Mouse (Mus musculus): ENCODE measurements at regions not wholly inside any gene's neighbourhood (a gene's known extent, or its start where the extent isn't known, plus 50 kb on each side); places are given as distances from the start of the nearest gene placed in this dataset.
A peak's percentile ranks its signal among the peaks of the same experiment; 100 is the strongest.

- peak; percentile 64 for DNase-seq (ENCODE audit: low spot score)
Observed at GRCm38 (mm10) chr2:75584975-75585374, 74.1 kb upstream of the Hnrnpa3 start.

GRCm38 (mm10) chr2:75588572-75588971 lies 70.5 kb upstream of the Hnrnpa3 start:
- DNase-seq (ENCODE audit: low spot score): peak; percentile 60

DNA sequence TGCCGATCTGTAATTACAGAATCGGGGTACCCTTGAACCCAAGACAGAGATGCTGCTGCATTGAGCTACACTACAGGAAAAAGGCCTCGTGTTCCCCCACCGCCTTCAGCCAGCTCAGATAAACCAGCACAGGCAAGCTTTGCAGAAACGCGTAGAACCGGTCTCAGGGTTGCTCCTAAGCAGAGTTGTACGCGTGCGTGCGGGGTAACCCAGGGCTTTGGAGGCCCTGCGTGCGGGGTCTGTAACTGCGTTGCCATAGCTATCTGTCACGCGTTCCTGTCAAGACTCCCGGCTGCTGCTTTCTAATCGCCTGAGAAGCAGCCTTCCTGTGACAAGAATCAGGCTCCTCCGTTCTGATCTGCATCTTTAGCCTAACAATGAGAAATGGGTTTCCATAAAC lies 69.6 kb upstream of the Hnrnpa3 start:
- no peak for DNase-seq (ENCODE audit: low spot score)

DNA sequence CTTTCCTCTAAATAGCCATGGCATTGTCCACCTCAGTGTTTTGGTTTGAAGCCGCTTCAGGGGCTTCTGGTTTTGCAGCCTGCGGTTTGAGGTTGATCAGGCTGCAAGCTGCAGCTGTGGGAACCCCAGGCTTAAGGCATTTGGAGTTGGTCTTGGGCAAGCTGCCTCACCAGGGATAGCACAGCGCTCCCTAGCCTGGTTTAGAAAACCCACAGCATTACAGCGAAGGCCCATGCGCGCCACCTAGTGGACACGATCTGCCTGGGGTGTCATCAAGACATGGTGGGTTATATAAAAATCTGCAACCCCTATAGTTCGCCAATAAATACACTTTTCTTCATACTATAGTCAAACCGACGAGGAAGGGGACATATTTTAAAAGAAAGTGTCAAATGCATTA lies 68.9 kb upstream of the Hnrnpa3 start:
- DNase-seq (ENCODE audit: low spot score): peak; percentile 86

DNA sequence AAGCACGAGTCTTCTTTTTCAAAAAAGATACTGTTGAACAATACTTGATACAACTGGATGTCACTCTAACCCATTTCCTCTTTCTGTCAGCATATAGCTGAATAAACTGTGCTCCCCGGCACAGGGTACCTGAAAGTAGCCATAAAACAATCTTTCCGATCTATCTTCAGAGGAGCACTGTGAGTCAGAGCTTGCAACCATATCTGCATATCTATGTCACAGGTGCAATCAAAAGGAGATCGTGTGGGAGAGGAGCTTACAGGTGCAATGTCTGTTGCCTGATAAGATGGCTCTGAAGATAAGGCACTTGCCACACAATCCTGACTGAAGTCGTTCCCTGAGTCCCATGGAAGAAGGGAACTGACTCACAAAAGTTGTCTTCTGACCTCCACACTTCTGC lies 58.5 kb upstream of the Hnrnpa3 start:
- DNase-seq (ENCODE audit: low spot score): no peak

DNA sequence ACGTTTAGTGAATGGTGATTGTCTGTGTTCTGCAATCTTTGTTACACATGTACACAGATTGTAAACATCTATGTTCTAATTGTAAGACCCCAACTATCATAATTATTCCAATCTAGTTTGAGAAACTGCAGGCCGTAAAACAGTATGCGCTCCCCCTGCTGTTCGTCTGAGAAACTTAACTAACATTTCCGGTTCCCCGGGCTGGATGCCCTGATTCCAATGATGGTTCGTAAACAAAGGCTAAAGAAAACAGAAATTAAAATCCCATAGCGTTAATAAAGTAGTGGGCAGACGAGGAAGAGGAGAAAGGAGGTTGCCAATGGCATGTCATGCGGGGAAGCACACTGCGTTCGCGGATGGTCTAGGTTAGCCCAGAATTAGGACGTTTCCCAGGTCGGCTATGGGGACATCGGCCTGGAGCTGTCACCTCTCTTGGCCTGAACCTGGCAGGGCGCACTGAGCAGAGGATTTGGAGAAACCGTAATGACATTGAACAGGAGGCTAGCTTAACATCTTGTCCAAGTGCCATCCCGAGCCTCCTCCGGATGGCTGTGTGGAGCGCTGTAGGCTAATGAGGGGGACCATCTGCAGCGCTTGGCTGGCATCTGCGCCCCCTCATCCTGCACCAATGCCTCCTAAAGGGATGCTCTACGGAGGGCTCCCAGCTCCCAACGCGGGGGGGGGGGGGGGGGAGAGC lies 55.7 kb upstream of the Hnrnpa3 start:
- peak; percentile 54 for DNase-seq (ENCODE audit: low spot score)

GRCm38 (mm10) chr2:75605634-75606033 lies 53.4 kb upstream of the Hnrnpa3 start:
- peak; percentile 57 for DNase-seq (ENCODE audit: low spot score)

DNA sequence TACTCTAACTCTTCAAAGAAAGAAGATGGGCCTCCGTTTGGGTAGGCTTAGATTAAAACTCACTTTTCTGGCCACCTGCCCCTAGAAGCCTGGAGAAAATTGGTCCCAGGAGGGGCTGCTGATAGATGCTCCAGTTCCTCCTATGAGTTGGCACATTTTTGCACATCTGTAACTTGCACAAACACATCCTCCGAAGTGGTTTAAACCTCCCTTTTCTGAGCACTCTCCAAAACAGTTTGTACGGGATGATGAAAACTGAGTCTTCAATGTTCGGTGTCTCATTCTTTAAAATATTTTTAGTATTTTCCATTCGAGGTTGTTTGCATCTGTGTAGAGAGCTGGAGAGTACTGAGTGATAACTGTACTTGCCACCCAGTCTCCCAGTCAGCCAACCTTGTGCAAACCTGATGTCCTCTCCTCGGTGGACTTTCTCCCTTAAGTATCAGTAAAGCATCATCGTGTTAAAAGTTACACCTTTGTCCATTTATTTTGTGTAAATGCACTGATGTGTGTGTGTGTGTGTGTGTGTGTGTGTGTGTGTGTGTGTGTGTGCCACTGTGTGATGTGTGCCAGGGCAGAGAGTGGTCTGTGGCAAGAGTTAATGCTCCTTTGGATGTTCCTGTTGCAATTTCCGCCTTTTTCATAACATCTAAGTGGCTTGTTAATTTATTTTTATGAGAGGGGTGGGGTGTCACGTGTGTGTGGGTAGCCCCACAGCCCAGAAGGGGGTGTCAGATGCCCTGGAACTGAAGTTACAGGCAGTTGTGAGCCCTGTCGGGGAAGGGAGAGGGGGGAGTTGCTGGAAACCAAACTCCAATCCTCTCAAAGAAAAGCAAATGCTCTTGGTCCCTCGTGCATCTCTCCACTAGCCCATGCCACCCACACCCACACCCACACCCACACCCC lies 51.8 kb upstream of the Hnrnpa3 start:
- no peak for DNase-seq (ENCODE audit: low spot score)

GRCm38 (mm10) chr2:75607958-75608357 lies 51.1 kb upstream of the Hnrnpa3 start:
- no peak for DNase-seq (ENCODE audit: low spot score)

GRCm38 (mm10) chr2:75608482-75608881 lies 50.6 kb upstream of the Hnrnpa3 start:
- DNase-seq (ENCODE audit: low spot score): no peak

- no peak for DNase-seq (ENCODE audit: low spot score)
Observed at GRCm38 (mm10) chr2:75609150-75609946, 49.7 kb upstream of the Hnrnpa3 start.
